ENCODE assay signal across 3 mouse cellular contexts in genomic region chr6:42777066-42777465, GRCm38 (mm10).
A peak's percentile ranks its signal among the peaks of the same experiment; 100 is the strongest.
TF ChIP-seq lines count a peak whose summit lies in the region.

No protein-coding gene starts in this region.

TF ChIP-seq in CH12.LX, 34 proteins besides CTCF, POLR2A, EP300 and RAD21:
- TF ChIP-seq NELFE (IDR thresholded peaks at IDR 0.05; ENCODE audit: low read depth, low read length) (no peak), MAFK (IDR thresholded peaks at IDR 0.05; ENCODE audit: insufficient replicate concordance, low read length) (peak; percentile 80), USF2 (conservative IDR thresholded peaks at IDR 0.05; ENCODE audit: low read depth, low read length) (no peak)

TF ChIP-seq in ES-E14, 5 proteins besides CTCF, POLR2A, EP300 and RAD21:
- TF ChIP-seq HCFC1 (IDR thresholded peaks at IDR 0.05; ENCODE audit: borderline replicate concordance, insufficient read depth, low read length) (no peak), ZC3H11A (IDR thresholded peaks at IDR 0.05; ENCODE audit: borderline replicate concordance, low read depth, low read length) (no peak), CHD2 (IDR thresholded peaks at IDR 0.05; ENCODE audit: low read depth, low read length) (no peak), ZNF384 (IDR thresholded peaks at IDR 0.05; ENCODE audit: low read depth, low read length) (no peak), MAFK (IDR thresholded peaks at IDR 0.05; ENCODE audit: insufficient read depth, low read depth, low read length) (peak; percentile 86)

TF ChIP-seq in MEL, 35 proteins besides CTCF, POLR2A, EP300 and RAD21:
- TF ChIP-seq POLR2AphosphoS2 (IDR thresholded peaks at IDR 0.05; ENCODE audit: low read length) (no peak), MYC (IDR thresholded peaks at IDR 0.05; ENCODE audit: low read depth, low read length) (no peak), USF2 (IDR thresholded peaks at IDR 0.05; ENCODE audit: borderline replicate concordance in 1 of 2, insufficient read depth in 1 of 2, low read depth in 1 of 2, low read length in 2 of 2) (no peak), NELFE (IDR thresholded peaks at IDR 0.05; ENCODE audit: low read depth, low read length) (no peak), MAFK (IDR thresholded peaks at IDR 0.05; ENCODE audit: borderline replicate concordance, low read depth, low read length) (peak; percentile 38; the same call in 1 of the 2 replicates), BHLHE40 (IDR thresholded peaks at IDR 0.05; ENCODE audit: borderline replicate concordance, low read depth, low read length) (no peak), POLR2AphosphoS5 (IDR thresholded peaks at IDR 0.05; ENCODE audit: borderline replicate concordance, low read depth, low read length) (no peak)
TF ChIP-seq in MEL: peak in this region for 1.
